In genomic region chr16:22428853-22429341, GRCm38 (mm10) we compare ENCODE assay signal across 8 mouse cellular contexts. TPM values are rescaled to one million over a fixed set of nuclear protein-coding genes. Genes with fewer than 3 reads are reported as not detected.
DNase-seq lines count a peak whose midpoint lies in the region; ATAC-seq and TF ChIP-seq lines count a peak whose summit lies in the region.

No protein-coding gene starts in this region.

- no peaks in the 10 kb centered on the region for H3K9me3 ChIP-seq in forebrain, embryonic 11.5 days (ENCODE audit: control insufficient read depth, low read length)
- no peaks in the 10 kb centered on the region for H3K9me3 ChIP-seq in heart, embryonic 14.5 days (ENCODE audit: control insufficient read depth, low read length)
- no peaks in the 10 kb centered on the region for H3K9me3 ChIP-seq in kidney, postnatal 0 days (replicated peaks; ENCODE audit: low read length)
- H3K9me3 ChIP-seq in limb, embryonic 13.5 days, result no peaks in the 10 kb centered on the region
- no peaks in the 10 kb centered on the region for H3K9me3 ChIP-seq in midbrain, embryonic 14.5 days (ENCODE audit: control insufficient read depth, low read length)

- H3K36me3 ChIP-seq in forebrain, embryonic 11.5 days (ENCODE audit: control insufficient read depth, insufficient read depth, low read length), result no peaks in the 10 kb centered on the region
- peaks cover 11% of the 10 kb centered on the region for H3K36me3 ChIP-seq in heart, embryonic 14.5 days (ENCODE audit: control insufficient read depth, insufficient read depth, low read length)
- H3K36me3 ChIP-seq in kidney, postnatal 0 days (ENCODE audit: insufficient read depth, low read length), result peaks cover 6% of the 10 kb centered on the region; the same call in 1 of the 2 replicates
- H3K36me3 ChIP-seq in limb, embryonic 13.5 days, result peaks cover 18% of the 10 kb centered on the region
- H3K36me3 ChIP-seq in midbrain, embryonic 14.5 days (ENCODE audit: control insufficient read depth, insufficient read depth, low read length), result no peaks in the 10 kb centered on the region

- peaks cover 14% of the 10 kb centered on the region for H3K27me3 ChIP-seq in forebrain, embryonic 11.5 days (ENCODE audit: control insufficient read depth, insufficient read depth, low read length)
- no peaks in the 10 kb centered on the region for H3K27me3 ChIP-seq in heart, embryonic 14.5 days (ENCODE audit: control insufficient read depth, insufficient read depth, low read length)
- H3K27me3 ChIP-seq in kidney, postnatal 0 days (ENCODE audit: insufficient read depth, low read length), result no peaks in the 10 kb centered on the region
- H3K27me3 ChIP-seq in limb, embryonic 13.5 days, result no peaks in the 10 kb centered on the region
- H3K27me3 ChIP-seq in midbrain, embryonic 14.5 days (ENCODE audit: control insufficient read depth, insufficient read depth, low read length), result peaks cover 9% of the 10 kb centered on the region; the same call in 1 of the 2 replicates

- no peak overlapping the region for H3K4me3 ChIP-seq in forebrain, embryonic 11.5 days (ENCODE audit: low read depth, low read length)
- peak overlapping the region; percentile 8 to 21; a peak in 2 of 4 replicates for H3K4me3 ChIP-seq in heart, embryonic 14.5 days (ENCODE audit: control insufficient read depth in 1 of 2, insufficient read depth in 1 of 2, low read depth in 1 of 2, low read length in 2 of 2)
- H3K4me3 ChIP-seq in kidney, postnatal 0 days (replicated peaks; ENCODE audit: low read depth, low read length), result 0 out of 2 replicates have a peak overlapping the region, but pooled peaks have one; percentile 4
- peak overlapping the region; percentile 12 for H3K4me3 ChIP-seq in limb, embryonic 13.5 days
- 0 out of 2 replicates have a peak overlapping the region, but pooled peaks have one; percentile 7 for H3K4me3 ChIP-seq in midbrain, embryonic 14.5 days (replicated peaks; ENCODE audit: low read depth, low read length)

- peaks cover 10% of the 10 kb centered on the region; the same call in 1 of the 2 replicates for H3K4me1 ChIP-seq in forebrain, embryonic 11.5 days (replicated peaks; ENCODE audit: control insufficient read depth, insufficient read depth, low read length)
- peaks cover 19 to 25% of the 10 kb centered on the region in 2 experiments for H3K4me1 ChIP-seq in heart, embryonic 14.5 days (ENCODE audit: control insufficient read depth in 2 of 2, insufficient read depth in 2 of 2, low read length in 2 of 2)
- H3K4me1 ChIP-seq in kidney, postnatal 0 days (replicated peaks; ENCODE audit: insufficient read depth, low read length), result peaks cover 15% of the 10 kb centered on the region
- peaks cover 38% of the 10 kb centered on the region for H3K4me1 ChIP-seq in limb, embryonic 13.5 days
- H3K4me1 ChIP-seq in midbrain, embryonic 14.5 days (ENCODE audit: control insufficient read depth, insufficient read depth, low read length), result peaks cover 17% of the 10 kb centered on the region

- DNase-seq in A20 (ENCODE audit: low read depth, low spot score), result peak; percentile 26
- DNase-seq in brain, embryonic 18.5 days (ENCODE audit: low read depth, low spot score), result peak; percentile 89
- peak; percentile 92 for DNase-seq in forebrain, embryonic 11.5 days (ENCODE audit: low spot score)
- DNase-seq in kidney, postnatal 0 days (ENCODE audit: low spot score), result peak; percentile 93
- peak; percentile 91 for DNase-seq in midbrain, embryonic 14.5 days
- DNase-seq in testis, postnatal 10 days (ENCODE audit: low spot score), result peak; percentile 71

- TF ChIP-seq CTCF in kidney, postnatal 0 days (IDR thresholded peaks at IDR 0.05; ENCODE audit: low read depth), result peak; percentile 59

- H3K27ac ChIP-seq in forebrain, embryonic 11.5 days (ENCODE audit: low read depth, low read length), result peak overlapping the region; percentile 53; the same call in 1 of the 2 replicates
- H3K27ac ChIP-seq in heart, embryonic 14.5 days (replicated peaks in 1 of 2; ENCODE audit: control insufficient read depth in 1 of 2, insufficient read depth in 1 of 2, low read depth in 2 of 2, low read length in 2 of 2), result peak overlapping the region; percentile 62 to 71
- H3K27ac ChIP-seq in kidney, postnatal 0 days, result peak overlapping the region; percentile 15
- peak overlapping the region; percentile 84 for H3K27ac ChIP-seq in limb, embryonic 13.5 days
- H3K27ac ChIP-seq in midbrain, embryonic 14.5 days (replicated peaks; ENCODE audit: low read depth, low read length), result no peak overlapping the region; the same call in 1 of the 2 replicates

- peak overlapping the region; percentile 43 for H3K4me2 ChIP-seq in forebrain, embryonic 11.5 days (ENCODE audit: low read depth, low read length, severe bottlenecking)
- H3K4me2 ChIP-seq in heart, embryonic 14.5 days (ENCODE audit: low read length), result peak overlapping the region; percentile 65
- peak overlapping the region; percentile 50 for H3K4me2 ChIP-seq in kidney, postnatal 0 days (ENCODE audit: low read length)
- H3K4me2 ChIP-seq in limb, embryonic 13.5 days (replicated peaks), result peak overlapping the region; percentile 52
- H3K4me2 ChIP-seq in midbrain, embryonic 14.5 days (ENCODE audit: low read length), result peak overlapping the region; percentile 45

- H3K9ac ChIP-seq in forebrain, embryonic 11.5 days (ENCODE audit: low read length), result no peak overlapping the region
- peak overlapping the region; percentile 59 for H3K9ac ChIP-seq in heart, embryonic 14.5 days (ENCODE audit: low read length)
- no peak overlapping the region for H3K9ac ChIP-seq in kidney, postnatal 0 days (ENCODE audit: low read depth, low read length)
- no peak overlapping the region for H3K9ac ChIP-seq in limb, embryonic 13.5 days
- no peak overlapping the region for H3K9ac ChIP-seq in midbrain, embryonic 14.5 days (replicated peaks; ENCODE audit: low read length)

- 0% methylated on average over 9 of the region's 9 CpGs for WGBS in forebrain, embryonic 11.5 days
- WGBS in heart, embryonic 14.5 days, result 7% methylated on average over 9 of the region's 9 CpGs
- 8% methylated on average over 9 of the region's 9 CpGs for WGBS in kidney, postnatal 0 days
- 14% methylated on average over 9 of the region's 9 CpGs for WGBS in limb, embryonic 13.5 days
- 1% methylated on average over 9 of the region's 9 CpGs for WGBS in midbrain, embryonic 14.5 days

- peak; percentile 93 for ATAC-seq in forebrain, embryonic 11.5 days (replicated peaks; ENCODE audit: low FRiP score)
- ATAC-seq in heart, embryonic 14.5 days (ENCODE audit: insufficient number of reproducible peaks, insufficient read depth, low FRiP score, low read depth), result peak; percentile 80
- peak; percentile 87 for ATAC-seq in kidney, postnatal 0 days (replicated peaks; ENCODE audit: low FRiP score, low read depth)
- peak; percentile 88 for ATAC-seq in limb, embryonic 13.5 days (ENCODE audit: low FRiP score, low read depth)
- ATAC-seq in midbrain, embryonic 14.5 days (ENCODE audit: low FRiP score, low TSS enrichment), result peak; percentile 89

RNA-seq across cellular contexts. Expression of gene Etv5, which starts 10.6 kb away (rescaled TPM):
- polyA plus RNA-seq in forebrain, embryonic 11.5 days (2014; fragmentation: Nextera tagmentation; extraction: Ambion mirVana), result 25.9 and 27.7 TPM in 2 replicates
- 14.3 and 15.6 TPM in 2 replicates for polyA plus RNA-seq in heart, embryonic 14.5 days (2014; fragmentation: Nextera tagmentation; extraction: Ambion mirVana)
- 45.8 and 46.7 TPM in 2 replicates for polyA plus RNA-seq in kidney, postnatal 0 days (2015; fragmentation: Nextera tagmentation; extraction: Ambion mirVana)
- polyA plus RNA-seq in limb, embryonic 13.5 days (2015; fragmentation: Nextera tagmentation; extraction: Ambion mirVana), result 39.3 and 45.8 TPM in 2 replicates
- 15.7 and 15.9 TPM in 2 replicates for polyA plus RNA-seq in midbrain, embryonic 14.5 days (2014; fragmentation: Nextera tagmentation; extraction: Ambion mirVana)

Comparison
In these comparisons a context has a peak if more than half of its experiments do, and no peak if none do; other contexts are left out.
1. DNase-seq: peak in every context shown above with its lines; median percentile 93 in kidney, postnatal 0 days; 92 in forebrain, embryonic 11.5 days; 91 in midbrain, embryonic 14.5 days; 89 in brain, embryonic 18.5 days; 71 in testis, postnatal 10 days; 26 in A20.